Mouse (Mus musculus) ES-Bruce4 (cell line): ENCODE results near the gene Atp2b4.

Source experiments
- CTCF ChIP-seq: IDR thresholded peaks from one replicate; pipeline ENCODE4 v1.8.1; 2011; ENCODE audit warnings: low read depth, low read length
- EP300 ChIP-seq: IDR thresholded peaks from 2 replicates; pipeline ENCODE4 v1.6.1; 2011; ENCODE audit warnings: low read depth, low read length; ENCODE audit not compliant: insufficient read depth
- POLR2A ChIP-seq: IDR thresholded peaks from one replicate; pipeline ENCODE4 v1.8.1; 2011; ENCODE audit warnings: low read length; ENCODE audit not compliant: insufficient read depth

GRCm38 (mm10) chr1:133661203-133661933 lies 139.5 kb downstream of the Atp2b4 start, which contains the start of gene Gm38394:
- TF ChIP-seq CTCF, result no peak
- TF ChIP-seq EP300, result peak; percentile 58; the same call in 1 of the 2 replicates
- TF ChIP-seq POLR2A, result peak; percentile 16
